Mouse (Mus musculus) intestine, embryonic 15.5 days (tissue): Measurements from ENCODE around the gene Sec16b. TPM values are rescaled to one million over a fixed set of nuclear protein-coding genes. Genes with fewer than 3 reads are reported as not detected.

Source experiments
- ATAC-seq: fragments of 200-750 bp; cut with Nextera tagmentation; 2 replicates; pipeline ENCODE4 v1.8.0; 2017; ENCODE audit warnings: moderate TSS enrichment, moderate library complexity
- H3K27ac ChIP-seq: fragments of 300-500 bp; sonication (generic); 2 replicates; pipeline ENCODE4 v1.5.1; 2015; ENCODE audit warnings: mild to moderate bottlenecking, inconsistent platforms
- H3K27me3 ChIP-seq: fragments of 300-500 bp; sonication (generic); replicated peaks from 2 replicates; pipeline ENCODE4 v1.6.1; 2015; ENCODE audit warnings: inconsistent platforms
- H3K36me3 ChIP-seq: fragments of 300-500 bp; sonication (generic); 2 replicates; pipeline ENCODE4 v1.6.1; 2015; ENCODE audit warnings: inconsistent platforms
- H3K4me1 ChIP-seq: fragments of 300-500 bp; sonication (generic); replicated peaks from 2 replicates; pipeline ENCODE4 v1.6.1; 2015; ENCODE audit warnings: inconsistent platforms
- H3K4me2 ChIP-seq: fragments of 300-500 bp; sonication (generic); replicated peaks from 2 replicates; pipeline ENCODE4 v1.6.1; 2015; ENCODE audit warnings: mild to moderate bottlenecking, inconsistent platforms
- H3K4me3 ChIP-seq: fragments of 300-500 bp; sonication (generic); replicated peaks from 2 replicates; pipeline ENCODE4 v1.5.1; 2015; ENCODE audit warnings: inconsistent platforms
- H3K9ac ChIP-seq: fragments of 300-500 bp; sonication (generic); 2 replicates; pipeline ENCODE4 v1.6.1; 2015; ENCODE audit warnings: inconsistent platforms
- H3K9me3 ChIP-seq: fragments of 300-500 bp; sonication (generic); 2 replicates; pipeline ENCODE4 v1.6.1; 2016; ENCODE audit warnings: inconsistent platforms
- WGBS: fragments of 180-500 bp; shearing (Covaris S2); methylation state at CpG from one replicate; pipeline ENCODE4 v1.1.7; 2015; 5-methylcytosine and 5-hydroxymethylcytosine counted together
- polyA plus RNA-seq: library from polyadenylated mRNA; unstranded; fragments of >200 nt; fragmentation: Nextera tagmentation; extraction: Ambion mirVana; gene quantifications from 2 replicates; pipeline ENCODE4 v1.2.1, GENCODE M21; 2015

The Sec16b gene
- polyA plus RNA-seq, result 12.1 and 12.9 TPM in 2 replicates

DNA sequence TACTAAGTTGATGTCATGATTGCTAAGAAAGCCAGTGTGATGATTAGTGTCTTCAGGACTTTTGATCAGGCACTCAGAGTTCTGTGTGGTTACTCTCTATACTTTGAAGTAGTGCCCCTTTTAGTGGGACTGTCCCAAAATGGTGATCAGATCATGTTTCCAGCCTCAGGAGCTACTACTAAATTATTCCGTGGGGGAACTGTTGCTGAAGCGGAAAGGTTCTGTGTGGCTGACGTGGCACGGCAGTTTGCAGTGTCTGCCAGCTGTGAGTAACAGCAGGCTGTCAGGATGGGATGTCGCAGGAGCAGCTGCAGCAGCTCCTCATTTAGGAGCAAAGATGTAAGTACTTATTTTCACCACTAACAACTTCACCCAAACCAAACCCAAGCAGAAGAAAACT, at the start of gene Sec16b:
Sec16b (plus strand) TSS at position 207 of the 400 bp plus-strand sequence.
- Histone ChIP-seq H3K4me2 (no peak within 1 kb of the TSS), H3K9me3 (no peaks in the 10 kb centered on the region), H3K9ac (no peak within 1 kb of the TSS), H3K27ac (no peak within 1 kb of the TSS), H3K27me3 (no peaks in the 10 kb centered on the region), H3K36me3 (no peaks in the 10 kb centered on the region), H3K4me1 (0 out of 2 replicates have a peak, but pooled peaks cover 3% of the 10 kb centered on the region), H3K4me3 (no peak within 1 kb of the TSS)
- 29% methylated on average over 5 of the region's 5 CpGs for WGBS
- ATAC-seq, result no peak

DNA sequence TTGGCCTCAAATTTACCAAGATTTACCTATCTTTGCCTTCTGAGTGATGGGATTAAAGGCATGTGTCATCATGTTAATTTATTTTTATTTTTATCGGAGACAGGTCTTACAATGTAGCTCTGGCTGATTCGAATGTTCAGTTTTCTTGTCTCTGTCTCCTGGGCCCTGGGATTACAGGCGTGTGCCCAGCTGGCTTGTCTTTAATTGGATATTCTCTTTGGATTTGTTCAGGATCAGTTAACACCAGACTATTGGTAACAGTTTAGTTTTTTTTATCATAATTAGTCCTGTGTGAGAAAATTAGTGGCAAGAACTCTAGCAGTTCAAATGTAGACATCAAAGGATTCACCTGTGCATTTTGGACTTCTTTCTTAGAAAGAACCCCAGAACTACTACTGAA, 48.7 kb upstream of the Sec16b start:
- Histone ChIP-seq H3K4me3 (no peak overlapping the region), H3K36me3 (no peaks in the 10 kb centered on the region), H3K4me2 (no peak overlapping the region), H3K27me3 (no peaks in the 10 kb centered on the region), H3K27ac (no peak overlapping the region), H3K9ac (no peak overlapping the region), H3K9me3 (no peaks in the 10 kb centered on the region), H3K4me1 (no peaks in the 10 kb centered on the region)
- WGBS, result 94% methylated on average over 3 of the region's 3 CpGs
- ATAC-seq, result no peak

DNA sequence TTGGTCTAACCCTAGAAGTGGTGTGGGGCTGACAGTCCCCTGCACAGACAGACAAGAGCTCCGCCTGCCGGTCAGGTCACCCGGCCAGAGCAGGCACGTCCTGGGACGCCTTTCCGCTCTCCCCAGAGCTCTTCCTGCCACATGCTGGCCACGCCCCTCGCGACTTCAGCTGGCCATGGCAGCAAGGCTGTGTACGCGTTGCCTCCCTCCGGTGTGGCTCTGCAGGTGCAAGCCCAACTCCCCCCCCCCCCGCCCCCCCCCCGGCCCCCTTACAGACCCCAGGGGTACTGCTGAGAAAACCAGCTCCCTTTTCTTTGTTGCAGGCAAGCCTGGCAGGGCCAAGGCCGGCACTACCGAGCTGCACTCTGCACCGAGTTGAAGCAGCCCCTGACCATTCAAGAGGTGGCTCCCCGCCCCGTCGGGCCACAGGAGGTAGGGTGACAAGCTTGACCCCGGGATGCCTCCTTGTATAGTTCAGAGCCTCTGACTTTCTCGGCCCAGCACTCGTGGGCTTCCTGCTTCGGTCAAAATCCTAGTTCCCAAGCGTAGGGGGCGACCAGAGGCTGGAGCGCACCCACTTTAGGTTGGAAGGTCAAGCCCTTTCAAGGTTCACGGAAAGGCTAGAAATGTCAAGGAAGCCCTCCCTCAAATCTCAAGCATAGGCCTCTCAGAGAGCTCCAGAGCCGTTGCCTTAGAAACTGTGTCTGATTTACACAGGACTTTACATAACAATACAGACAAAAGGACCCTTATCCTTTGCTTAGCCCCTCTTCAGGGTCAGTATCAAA, 47.9 kb upstream of the Sec16b start, which contains the start of gene Cryzl2:
Cryzl2 (plus strand) TSS at position 157 of the 788 bp plus-strand sequence.
- peak within 1 kb of the TSS; percentile 31 for H3K4me3 ChIP-seq
- H3K9me3 ChIP-seq, result no peaks in the 10 kb centered on the region
- H3K9ac ChIP-seq, result peak within 1 kb of the TSS; percentile 12; the same call in 1 of the 2 replicates
- H3K4me2 ChIP-seq, result peak within 1 kb of the TSS; percentile 59
- H3K27me3 ChIP-seq, result no peaks in the 10 kb centered on the region
- 11% methylated on average over 28 of the region's 29 CpGs for WGBS
- H3K36me3 ChIP-seq, result no peaks in the 10 kb centered on the region
- ATAC-seq, result peak; percentile 95
- H3K4me1 ChIP-seq, result no peaks in the 10 kb centered on the region
- H3K27ac ChIP-seq, result no peak within 1 kb of the TSS

DNA sequence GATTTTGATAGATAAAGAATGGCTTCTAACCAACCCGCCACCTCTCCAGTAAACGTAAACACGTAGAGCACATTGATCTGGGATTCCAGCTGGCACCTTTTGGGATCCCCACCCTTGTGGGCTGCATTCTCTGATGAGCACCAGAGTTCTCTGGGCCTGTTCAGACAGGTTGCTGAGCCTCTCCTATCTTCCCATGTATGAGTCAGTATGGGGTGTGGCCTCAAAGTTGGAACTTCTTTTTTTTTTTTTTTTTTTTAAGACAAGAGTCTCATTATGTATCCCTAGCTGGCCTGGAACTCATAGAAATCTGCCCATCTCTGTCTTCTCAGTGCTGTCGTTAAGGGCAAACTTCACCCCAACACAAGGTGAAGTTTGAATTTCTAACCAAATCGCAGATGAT, 46.6 kb upstream of the Sec16b start:
- Histone ChIP-seq H3K9me3 (no peaks in the 10 kb centered on the region), H3K27me3 (no peaks in the 10 kb centered on the region), H3K4me2 (no peak overlapping the region), H3K4me3 (no peak overlapping the region), H3K36me3 (no peaks in the 10 kb centered on the region), H3K4me1 (no peaks in the 10 kb centered on the region), H3K9ac (no peak overlapping the region), H3K27ac (no peak overlapping the region)
- 89% methylated on average over 5 of the region's 5 CpGs for WGBS
- no peak for ATAC-seq

DNA sequence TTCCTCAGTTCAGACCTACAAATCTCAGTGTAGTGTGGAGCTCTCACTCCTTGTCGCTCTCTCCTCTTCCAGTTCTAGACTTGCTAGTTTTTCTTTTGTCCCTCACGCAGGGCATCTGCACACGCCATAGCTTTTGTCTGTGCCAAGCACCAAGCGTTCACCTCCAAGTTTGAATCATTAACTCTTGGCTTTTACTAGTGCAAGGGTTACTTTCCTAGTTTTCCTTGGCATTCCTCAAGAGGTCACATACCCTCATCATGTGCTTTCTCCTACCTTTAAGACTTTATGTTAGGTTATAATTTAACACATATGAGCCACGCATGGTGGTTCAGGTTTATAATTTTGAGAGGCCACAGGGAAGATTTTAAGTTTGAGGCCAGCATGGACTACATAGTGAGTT, 45.3 kb upstream of the Sec16b start:
- no peaks in the 10 kb centered on the region for H3K9me3 ChIP-seq
- H3K9ac ChIP-seq, result no peak overlapping the region
- no peaks in the 10 kb centered on the region for H3K27me3 ChIP-seq
- no peak for ATAC-seq
- H3K27ac ChIP-seq, result no peak overlapping the region
- no peaks in the 10 kb centered on the region for H3K4me1 ChIP-seq
- no peak overlapping the region for H3K4me3 ChIP-seq
- H3K36me3 ChIP-seq, result no peaks in the 10 kb centered on the region
- no peak overlapping the region for H3K4me2 ChIP-seq
- 94% methylated on average over 5 of the region's 5 CpGs for WGBS

DNA sequence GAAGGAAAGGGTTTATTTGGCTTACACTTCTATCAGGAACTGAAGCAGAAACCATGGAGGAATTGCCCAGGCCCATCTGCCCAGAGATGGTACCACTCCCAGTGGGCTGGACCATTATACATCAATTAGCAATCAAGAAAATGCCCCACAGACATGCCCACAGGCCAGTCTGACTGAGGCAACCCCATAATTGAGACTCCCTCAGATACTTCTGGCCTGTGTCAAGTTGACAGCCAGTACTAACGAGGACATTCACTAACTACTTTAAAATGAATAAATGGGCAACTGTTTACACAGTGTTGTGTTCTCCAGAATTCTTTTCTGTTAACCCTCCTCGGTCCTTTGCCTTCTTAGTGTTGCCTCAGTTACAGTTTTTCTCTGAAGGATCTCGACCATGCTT, 44.2 kb upstream of the Sec16b start:
- H3K36me3 ChIP-seq, result no peaks in the 10 kb centered on the region
- no peaks in the 10 kb centered on the region for H3K4me1 ChIP-seq
- ATAC-seq, result no peak
- no peak overlapping the region for H3K27ac ChIP-seq
- 40% methylated on average over 3 of the region's 3 CpGs for WGBS
- H3K9ac ChIP-seq, result no peak overlapping the region
- no peak overlapping the region for H3K4me2 ChIP-seq
- no peak overlapping the region for H3K4me3 ChIP-seq
- H3K9me3 ChIP-seq, result no peaks in the 10 kb centered on the region
- H3K27me3 ChIP-seq, result no peaks in the 10 kb centered on the region

DNA sequence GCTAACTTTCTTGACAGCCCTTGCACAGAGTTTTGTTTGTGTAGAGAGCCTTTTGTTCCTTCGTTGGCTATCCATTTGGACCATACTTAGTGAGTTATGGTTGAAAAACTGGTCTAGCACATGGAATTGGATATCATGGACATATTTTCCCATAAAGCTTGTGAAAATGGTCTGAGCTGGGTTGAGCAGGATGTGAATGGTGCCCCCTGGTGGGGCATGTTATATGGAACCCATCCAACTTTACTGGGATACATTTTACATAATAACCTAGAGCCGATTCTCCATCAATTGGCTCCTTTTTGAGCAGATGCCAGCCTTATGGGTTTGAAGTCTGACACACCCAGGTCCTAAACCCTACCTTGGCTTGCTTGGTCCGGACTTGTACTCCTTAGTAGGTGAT, 41.3 kb upstream of the Sec16b start:
- Histone ChIP-seq H3K27me3 (no peaks in the 10 kb centered on the region), H3K36me3 (no peaks in the 10 kb centered on the region), H3K4me1 (no peaks in the 10 kb centered on the region), H3K9me3 (no peaks in the 10 kb centered on the region), H3K27ac (no peak overlapping the region), H3K9ac (no peak overlapping the region), H3K4me2 (no peak overlapping the region), H3K4me3 (no peak overlapping the region)
- ATAC-seq, result no peak
- 79% methylated on average over 3 of the region's 3 CpGs for WGBS

DNA sequence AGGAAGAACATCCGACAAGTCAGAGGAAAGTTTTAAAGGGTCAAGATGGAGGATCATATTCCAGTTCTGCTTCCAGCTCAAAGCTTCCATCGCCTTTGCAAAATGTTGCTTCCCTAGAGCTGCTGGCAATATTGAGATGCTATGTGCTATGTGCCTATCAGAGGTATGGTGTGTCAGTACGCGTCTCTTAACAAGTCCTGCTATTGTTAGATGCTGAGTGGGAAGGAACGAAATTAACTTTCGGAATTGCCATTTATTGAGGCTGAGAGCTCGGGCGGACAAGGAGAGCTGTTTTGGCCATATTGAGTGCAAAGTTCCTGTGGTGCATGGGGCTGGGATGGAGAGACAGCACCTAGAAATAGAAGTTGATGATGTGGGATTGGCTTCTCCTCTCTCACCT, 38.7 kb upstream of the Sec16b start:
- Histone ChIP-seq H3K4me2 (no peak overlapping the region), H3K9me3 (no peaks in the 10 kb centered on the region), H3K9ac (no peak overlapping the region), H3K27me3 (no peaks in the 10 kb centered on the region), H3K4me3 (no peak overlapping the region), H3K36me3 (no peaks in the 10 kb centered on the region), H3K4me1 (no peaks in the 10 kb centered on the region), H3K27ac (no peak overlapping the region)
- no peak for ATAC-seq
- WGBS, result 85% methylated on average over 8 of the region's 8 CpGs

DNA sequence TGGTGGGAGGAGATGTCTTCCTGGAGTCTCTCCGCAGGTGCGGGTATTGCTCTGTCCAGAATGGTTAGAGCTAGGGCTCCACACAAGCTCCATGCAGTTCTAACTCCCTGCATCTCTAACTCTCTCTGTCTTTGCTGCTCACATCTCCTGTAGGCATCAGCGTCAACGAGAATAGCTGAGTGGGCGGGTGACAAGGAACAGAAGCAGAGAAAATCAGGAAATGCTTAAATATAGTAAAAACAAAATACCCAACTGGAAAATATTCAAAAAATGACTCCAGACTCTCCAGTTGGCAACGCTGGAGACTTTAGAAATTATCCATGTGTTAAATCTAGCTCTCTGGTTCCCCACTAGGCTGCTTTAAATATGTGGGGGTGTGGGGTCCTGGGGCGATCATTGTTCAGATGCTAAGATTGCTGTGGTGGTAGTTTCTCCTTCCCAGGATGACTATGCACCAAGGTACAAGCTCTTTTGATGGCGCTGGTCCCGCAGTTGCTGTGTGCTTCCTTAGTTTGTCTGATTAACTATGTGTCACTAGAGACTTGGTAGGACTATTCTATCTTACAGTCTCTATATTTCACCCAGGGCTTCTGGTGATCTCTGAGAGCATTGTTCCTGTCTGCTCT, 35.7 kb upstream of the Sec16b start:
- no peaks in the 10 kb centered on the region for H3K4me1 ChIP-seq
- H3K36me3 ChIP-seq, result no peaks in the 10 kb centered on the region
- WGBS, result 86% methylated on average over 9 of the region's 9 CpGs
- H3K4me2 ChIP-seq, result no peak overlapping the region
- no peak for ATAC-seq
- no peak overlapping the region for H3K9ac ChIP-seq
- H3K4me3 ChIP-seq, result no peak overlapping the region
- H3K9me3 ChIP-seq, result no peaks in the 10 kb centered on the region
- H3K27ac ChIP-seq, result no peak overlapping the region
- no peaks in the 10 kb centered on the region for H3K27me3 ChIP-seq

DNA sequence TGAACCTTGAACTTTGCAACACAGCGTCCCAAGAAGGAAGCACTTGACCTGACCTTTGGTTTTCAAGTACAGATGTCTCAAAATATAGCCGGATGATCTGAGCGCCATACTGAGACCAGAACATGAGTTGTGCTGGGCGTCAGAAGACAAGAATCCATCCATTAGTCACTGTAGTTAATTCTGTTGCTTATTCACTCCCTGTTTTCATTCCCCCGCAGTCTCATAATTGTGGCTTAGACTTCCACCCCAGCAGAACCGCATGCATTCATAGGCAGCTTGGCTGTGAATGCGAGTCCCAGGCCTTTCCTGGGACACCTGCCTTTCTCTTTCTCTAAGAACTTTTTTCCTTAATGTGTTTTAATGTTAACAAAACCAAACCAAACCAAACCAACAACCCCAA, 33.8 kb upstream of the Sec16b start:
- WGBS, result 81% methylated on average over 7 of the region's 7 CpGs

DNA sequence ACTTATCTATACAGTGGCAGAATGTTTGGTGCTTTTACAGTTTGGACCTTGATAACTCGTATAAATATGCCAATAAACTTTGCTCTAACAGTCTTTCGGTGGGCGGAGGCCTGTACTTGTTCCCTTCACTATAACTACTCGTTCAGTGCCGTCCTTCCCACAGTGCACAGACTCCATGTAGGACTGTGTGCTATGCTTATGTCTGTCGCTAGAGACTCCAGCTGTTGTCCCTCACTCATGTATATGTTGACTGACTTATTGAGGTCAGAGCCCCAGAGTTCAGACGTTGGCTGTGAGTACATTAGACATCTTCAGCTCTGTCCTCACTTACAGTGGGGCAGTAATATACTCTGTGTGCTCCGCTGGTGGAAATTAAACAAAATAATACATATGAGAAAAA, 31.7 kb upstream of the Sec16b start:
- Histone ChIP-seq H3K27ac (no peak overlapping the region), H3K4me2 (no peak overlapping the region), H3K4me1 (no peaks in the 10 kb centered on the region), H3K36me3 (no peaks in the 10 kb centered on the region), H3K9ac (no peak overlapping the region), H3K27me3 (no peaks in the 10 kb centered on the region), H3K4me3 (no peak overlapping the region), H3K9me3 (no peaks in the 10 kb centered on the region)
- no peak; the same call in 1 of the 2 replicates for ATAC-seq
- 50% methylated on average over 8 of the region's 8 CpGs for WGBS

More for the DNA sequence above, 33.8 kb upstream of the Sec16b start:
- Histone ChIP-seq H3K9ac (no peak overlapping the region), H3K27ac (no peak overlapping the region), H3K27me3 (no peaks in the 10 kb centered on the region), H3K4me1 (no peaks in the 10 kb centered on the region), H3K9me3 (no peaks in the 10 kb centered on the region), H3K36me3 (no peaks in the 10 kb centered on the region), H3K4me2 (no peak overlapping the region), H3K4me3 (no peak overlapping the region)
- ATAC-seq, result no peak

DNA sequence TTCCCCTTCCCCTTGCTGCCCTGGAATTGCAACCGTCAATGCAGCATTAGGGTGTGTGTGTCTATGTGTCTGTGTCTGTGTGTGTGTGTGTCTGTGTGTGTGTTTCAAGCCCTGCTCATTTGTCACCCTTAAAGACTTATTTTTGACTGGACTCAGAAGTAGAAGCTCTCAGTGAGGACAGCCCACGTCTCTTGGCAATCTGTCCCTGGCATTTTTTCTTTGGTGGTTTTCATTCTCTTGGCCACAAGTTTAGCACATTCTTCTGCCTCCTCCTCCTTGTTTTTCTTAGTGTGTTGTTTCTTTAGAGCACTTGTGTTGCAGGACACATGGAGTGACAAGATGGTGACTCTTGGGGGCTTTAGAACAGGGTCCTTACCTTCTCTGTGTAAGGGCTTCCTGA, 30.3 kb upstream of the Sec16b start:
- Histone ChIP-seq H3K27me3 (no peaks in the 10 kb centered on the region), H3K4me2 (no peak overlapping the region), H3K4me1 (no peaks in the 10 kb centered on the region), H3K4me3 (no peak overlapping the region), H3K36me3 (no peaks in the 10 kb centered on the region), H3K9me3 (no peaks in the 10 kb centered on the region), H3K9ac (no peak overlapping the region), H3K27ac (no peak overlapping the region)
- 81% methylated on average over 2 of the region's 2 CpGs for WGBS
- ATAC-seq, result no peak

DNA sequence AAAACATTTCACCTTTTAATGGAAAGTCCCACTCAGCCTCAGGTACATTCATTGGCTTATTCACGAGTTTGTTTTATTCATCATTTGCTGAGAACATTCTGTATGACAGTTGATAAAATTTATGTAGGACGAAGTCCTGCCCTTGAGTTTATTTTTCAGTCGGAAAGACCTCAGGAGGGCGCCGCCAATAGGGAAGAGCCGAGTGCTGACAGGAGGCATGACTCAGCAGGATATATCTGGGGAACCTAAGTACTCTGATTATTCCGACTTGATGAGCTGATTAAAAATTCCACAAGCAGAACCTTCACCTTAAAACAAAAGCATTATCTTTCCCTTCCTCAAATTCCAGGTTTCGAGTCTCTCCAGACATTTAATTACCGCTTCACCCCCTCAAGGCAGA, 26.4 kb upstream of the Sec16b start:
- Histone ChIP-seq H3K27ac (no peak overlapping the region), H3K27me3 (no peaks in the 10 kb centered on the region), H3K9me3 (no peaks in the 10 kb centered on the region), H3K36me3 (no peaks in the 10 kb centered on the region), H3K9ac (no peak overlapping the region), H3K4me2 (no peak overlapping the region), H3K4me1 (no peaks in the 10 kb centered on the region), H3K4me3 (no peak overlapping the region)
- no peak for ATAC-seq
- WGBS, result 26% methylated on average over 9 of the region's 9 CpGs
